Mouse (Mus musculus): ENCODE data around the gene Gm11555.
"Not testable (repeated sequence)": the region's sequence is repeated elsewhere in the genome, so short reads cannot be mapped to it uniquely, and the experiment has no call there.

Gm11555 gene

GRCm38 (mm10) chr11:99603208-99603607 is 46.8 kb downstream of the Gm11555 start, which contains the start of gene Gm11938:
Gene Gm11938 (minus strand): TSS chr11:99603308.
- not testable (repeated sequence) for DNase-seq (ENCODE audit: low spot score in 2 of 2)
